Mouse (Mus musculus) sigmoid colon, adult 10 weeks (tissue): Measurements from ENCODE around the gene Neurod2. TPM values are rescaled to one million over a fixed set of nuclear protein-coding genes. Genes with fewer than 3 reads are reported as not detected.

Source experiments
- polyA plus RNA-seq: library from polyadenylated mRNA; stranded (reverse); fragments of 350-450 nt; fragmentation: Illumina TruSeq; extraction: RNeasy Lipid Tissue Mini Kit (QIAGEN cat#74804); gene quantifications from one replicate; pipeline ENCODE4 v1.2.3, GENCODE M21; 2014; ENCODE audit warnings: low read depth, low replicate concordance

Neurod2 gene
- not detected for polyA plus RNA-seq

DNA sequence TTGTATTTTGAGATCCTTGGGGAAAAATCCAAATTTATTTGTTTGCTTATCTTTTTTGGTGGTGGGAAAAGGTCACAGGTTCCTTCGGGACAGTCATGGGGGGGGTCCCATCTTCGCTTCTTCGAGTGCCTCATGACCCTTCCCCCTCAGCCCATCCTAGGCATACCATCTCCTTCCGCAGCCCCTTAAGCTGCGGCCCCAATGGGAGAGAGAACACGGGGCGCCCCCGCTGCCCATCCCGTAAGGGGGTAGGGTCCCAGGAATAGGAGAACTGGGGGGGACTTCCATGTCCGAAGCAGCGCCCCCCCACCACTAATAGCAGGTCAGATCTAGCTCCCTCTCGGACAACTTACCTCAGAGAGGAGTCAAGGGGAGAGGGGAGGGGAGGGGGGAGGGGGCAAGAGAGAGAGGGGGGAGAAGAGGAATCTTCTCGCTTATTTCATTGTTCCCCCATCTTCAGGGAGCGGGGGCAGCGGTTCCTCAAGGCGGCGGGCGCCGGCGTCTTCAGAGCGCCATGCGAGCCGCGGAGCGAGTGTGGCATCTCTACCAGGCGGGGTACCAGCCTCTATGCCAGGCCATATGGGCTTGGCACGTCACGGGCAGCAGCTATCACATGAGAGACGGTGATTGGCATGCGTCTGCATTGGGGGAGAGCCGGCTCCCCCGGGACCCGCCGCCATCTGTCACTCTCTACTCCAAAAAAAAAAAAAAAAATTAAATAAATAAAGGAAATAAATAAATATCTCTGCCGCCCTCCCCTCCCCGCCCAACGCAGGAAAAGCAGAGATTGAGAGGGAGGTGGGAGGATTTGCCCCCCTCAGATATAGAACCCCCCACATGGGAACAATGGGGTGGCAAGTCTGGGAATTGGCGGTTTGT, at the start of gene Neurod2:
Gene Neurod2 (minus strand): TSS at position 568 of the 879 bp plus-strand sequence.

DNA sequence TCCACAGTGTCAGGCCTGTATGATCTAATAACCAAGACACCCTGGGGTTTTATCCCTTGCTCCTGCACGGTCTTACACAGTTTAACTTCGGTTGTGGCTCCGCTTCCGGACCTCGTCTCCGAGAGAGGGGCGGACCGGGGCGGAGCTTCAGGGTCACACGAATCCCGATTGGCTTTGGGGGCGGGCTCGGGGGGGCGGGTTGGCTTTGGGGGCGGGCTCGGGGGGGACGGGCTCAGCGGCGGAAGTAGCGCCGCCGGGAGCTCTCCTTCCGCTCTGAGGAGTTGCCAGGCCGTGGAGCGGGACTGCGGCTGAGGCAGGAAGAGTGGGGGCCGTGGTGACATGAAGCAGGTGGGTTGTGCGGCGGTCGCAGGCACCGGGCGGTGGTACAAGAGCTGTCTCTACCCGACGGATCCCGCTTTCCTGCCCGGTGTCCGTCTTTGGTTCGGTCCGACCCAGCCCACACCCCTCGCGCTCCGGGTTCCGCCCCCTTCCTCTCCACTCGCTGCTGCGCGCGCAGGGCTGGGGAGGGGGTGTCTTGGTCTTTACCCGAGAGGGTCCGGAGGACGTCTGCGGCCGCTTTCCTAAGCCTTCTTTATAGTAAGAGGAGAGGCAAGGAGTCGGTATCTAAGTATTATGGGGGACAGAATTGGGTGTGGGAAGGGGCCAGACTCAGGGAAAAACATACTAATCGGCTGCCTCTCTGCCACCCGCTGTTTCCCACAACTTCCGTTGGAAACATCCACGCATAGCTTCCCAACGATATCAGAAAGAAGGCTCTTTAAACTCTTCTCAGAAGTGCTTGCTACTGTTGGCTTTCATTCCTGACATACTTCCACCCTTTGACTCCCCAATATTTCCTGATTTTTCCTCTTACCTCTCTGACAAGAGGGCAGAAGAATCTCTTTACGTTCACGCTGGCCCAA, 29.0 kb upstream of the Neurod2 start, which contains the start of gene Stard3:
Gene Stard3 (plus strand): TSS at position 208 of the 923 bp plus-strand sequence.

DNA sequence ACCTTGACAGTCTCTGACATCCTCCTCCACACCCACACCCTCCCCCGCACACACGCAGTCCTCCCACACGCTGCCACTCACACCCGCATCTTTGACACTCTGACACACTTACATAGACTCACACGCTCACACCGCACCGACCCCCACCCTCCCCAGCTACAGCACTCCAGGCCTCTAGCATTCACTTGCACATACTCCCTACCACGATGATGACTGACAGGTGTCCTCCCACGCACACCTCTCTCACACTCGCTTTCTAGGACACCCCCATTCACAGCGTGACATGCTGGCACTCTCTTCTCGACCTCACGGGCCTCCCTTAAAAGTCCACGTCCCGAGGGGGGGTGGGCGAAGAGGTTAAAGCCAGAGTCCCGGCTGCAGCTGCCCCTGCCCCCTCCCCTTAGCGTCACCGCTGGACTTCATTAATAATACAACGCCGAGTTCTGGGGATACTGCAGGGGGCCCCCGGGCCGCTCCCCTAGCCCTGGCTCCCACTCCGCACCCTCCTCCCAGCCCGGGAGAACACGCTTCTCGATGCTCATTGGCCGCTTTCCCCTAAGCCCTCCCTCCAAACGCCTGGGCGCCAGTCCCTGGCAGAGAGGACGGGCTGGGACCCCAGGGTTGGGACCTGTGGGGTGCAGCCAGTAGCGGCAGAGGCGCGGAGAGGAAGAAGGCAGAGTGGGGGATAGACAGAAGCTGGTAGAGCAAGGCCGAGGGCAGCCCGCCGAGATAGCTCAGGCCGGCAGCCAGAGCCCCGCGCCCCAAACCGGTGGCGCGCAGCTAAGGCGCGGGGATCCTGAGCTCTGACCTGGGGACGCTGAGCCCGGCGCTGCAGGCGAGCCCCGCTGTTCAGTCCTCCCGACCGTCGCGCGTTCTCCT, 18.9 kb upstream of the Neurod2 start, which contains the start of gene Ppp1r1b:
Gene Ppp1r1b (plus strand): TSS at position 322 of the 879 bp plus-strand sequence.

Other genes starting within 250 kb of the Neurod2 start
- gene Fbxl20, start 179.2 kb downstream of the Neurod2 start, polyA plus RNA-seq, result 31.4 TPM
- gene Med1, start 136.4 kb downstream of the Neurod2 start, polyA plus RNA-seq, result 44.7 TPM
- 49.4 TPM for gene Cdk12, start 126.6 kb downstream of the Neurod2 start, polyA plus RNA-seq
- 36.0 TPM for gene Ppp1r1b, start 18.8 kb upstream of the Neurod2 start, polyA plus RNA-seq
- 1.6 TPM for gene Stard3, start 28.7 kb upstream of the Neurod2 start, polyA plus RNA-seq
- not detected for gene Tcap, start 54.2 kb upstream of the Neurod2 start, polyA plus RNA-seq
- not detected for gene Pnmt, start 56.8 kb upstream of the Neurod2 start, polyA plus RNA-seq
- 0.35 TPM for gene Pgap3, start 70.8 kb upstream of the Neurod2 start, polyA plus RNA-seq
- 5.8 TPM for gene Erbb2, start 82.8 kb upstream of the Neurod2 start, polyA plus RNA-seq
- 57.1 TPM for gene Mien1, start 109.3 kb upstream of the Neurod2 start, polyA plus RNA-seq
- 8.2 TPM for gene Grb7, start 116.7 kb upstream of the Neurod2 start, polyA plus RNA-seq
- gene Ikzf3, start 216.4 kb upstream of the Neurod2 start, polyA plus RNA-seq, result 6.2 TPM
- gene Zpbp2, start 221.4 kb upstream of the Neurod2 start, polyA plus RNA-seq, result 0.91 TPM